Mouse (Mus musculus): Measurements from ENCODE around the gene Wdhd1. TPM values are rescaled to one million over a fixed set of nuclear protein-coding genes. Genes with fewer than 3 reads are reported as not detected.

The Wdhd1 gene
- polyA plus RNA-seq, 1 experiment from 2014 or later, result 2.7 TPM

DNA sequence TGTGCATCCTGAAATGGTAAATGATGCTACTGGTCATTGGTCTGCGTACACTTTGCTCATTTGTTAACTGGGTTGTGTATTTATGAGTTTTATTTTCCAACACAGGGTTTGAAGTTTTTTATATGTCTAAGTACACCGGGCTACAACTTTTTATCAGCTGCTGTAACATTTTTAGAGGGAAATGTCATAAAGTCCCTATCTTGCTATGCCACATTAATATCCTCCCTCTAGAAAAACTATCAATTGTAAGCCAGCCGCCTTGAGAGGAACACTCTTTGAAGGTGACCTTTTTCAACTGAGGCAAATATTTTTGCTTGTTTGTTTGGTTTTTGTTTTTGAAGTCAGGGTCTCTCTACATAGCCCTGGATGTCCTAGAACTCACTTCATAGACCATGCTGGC, 42.6 kb downstream of the Wdhd1 start:
- DNase-seq (ENCODE audit: low spot score) (no peak), ATAC-seq (no peak)
- Histone ChIP-seq H3K9ac (replicated peaks; ENCODE audit: low read depth) (no peak overlapping the region), H3K27me3 (replicated peaks; ENCODE audit: insufficient read depth, low read length) (no peaks in the 10 kb centered on the region), H3K27ac (ENCODE audit: low read length) (no peak overlapping the region), H3K36me3 (ENCODE audit: insufficient read depth, low read length) (no peaks in the 10 kb centered on the region), H3K4me2 (replicated peaks; ENCODE audit: low read depth, low read length) (no peak overlapping the region), H3K4me3 (ENCODE audit: low read depth, low read length) (no peak overlapping the region), H3K4me1 (ENCODE audit: insufficient read depth, low read depth, low read length) (no peaks in the 10 kb centered on the region), H3K9me3 (ENCODE audit: low read length) (no peaks in the 10 kb centered on the region)
- TF ChIP-seq EP300 (IDR thresholded peaks at IDR 0.05) (no peak), CTCF (IDR thresholded peaks at IDR 0.05) (no peak)
- WGBS, result 89% methylated on average over 3 of the region's 3 CpGs

- no peak for TF ChIP-seq CTCF (IDR thresholded peaks at IDR 0.05)
- TF ChIP-seq EP300 (IDR thresholded peaks at IDR 0.05), result no peak
- 50% methylated on average over 2 of the region's 2 CpGs for WGBS
- DNase-seq (ENCODE audit: low spot score), result no peak
Observed at GRCm38 (mm10) chr14:47233602-47234001, 43.1 kb downstream of the Wdhd1 start.

GRCm38 (mm10) chr14:47229796-47230376, 46.8 kb downstream of the Wdhd1 start:
- no peaks in the 10 kb centered on the region for H3K27me3 ChIP-seq (replicated peaks; ENCODE audit: insufficient read depth, low read length)
- no peak for ATAC-seq
- H3K4me3 ChIP-seq (ENCODE audit: low read depth, low read length), result no peak overlapping the region
- no peak for DNase-seq (ENCODE audit: low spot score)
- H3K36me3 ChIP-seq (ENCODE audit: insufficient read depth, low read length), result no peaks in the 10 kb centered on the region
- no peak overlapping the region for H3K4me2 ChIP-seq (replicated peaks; ENCODE audit: low read depth, low read length)
- H3K4me1 ChIP-seq (ENCODE audit: insufficient read depth, low read depth, low read length), result no peaks in the 10 kb centered on the region
- H3K9ac ChIP-seq (replicated peaks; ENCODE audit: low read depth), result no peak overlapping the region
- no peak overlapping the region for H3K27ac ChIP-seq (ENCODE audit: low read length)
- TF ChIP-seq CTCF (IDR thresholded peaks at IDR 0.05), result no peak
- WGBS, result 65% methylated on average over 11 of the region's 11 CpGs
- no peaks in the 10 kb centered on the region for H3K9me3 ChIP-seq (ENCODE audit: low read length)

More at GRCm38 (mm10) chr14:47233602-47234001, 43.1 kb downstream of the Wdhd1 start:
- H3K36me3 ChIP-seq (ENCODE audit: insufficient read depth, low read length), result no peaks in the 10 kb centered on the region
- H3K9ac ChIP-seq (replicated peaks; ENCODE audit: low read depth), result no peak overlapping the region
- no peak overlapping the region for H3K4me3 ChIP-seq (ENCODE audit: low read depth, low read length)
- no peak overlapping the region for H3K4me2 ChIP-seq (replicated peaks; ENCODE audit: low read depth, low read length)
- no peak for ATAC-seq
- no peak overlapping the region for H3K27ac ChIP-seq (ENCODE audit: low read length)
- H3K4me1 ChIP-seq (ENCODE audit: insufficient read depth, low read depth, low read length), result no peaks in the 10 kb centered on the region
- H3K9me3 ChIP-seq (ENCODE audit: low read length), result no peaks in the 10 kb centered on the region
- H3K27me3 ChIP-seq (replicated peaks; ENCODE audit: insufficient read depth, low read length), result no peaks in the 10 kb centered on the region

DNA sequence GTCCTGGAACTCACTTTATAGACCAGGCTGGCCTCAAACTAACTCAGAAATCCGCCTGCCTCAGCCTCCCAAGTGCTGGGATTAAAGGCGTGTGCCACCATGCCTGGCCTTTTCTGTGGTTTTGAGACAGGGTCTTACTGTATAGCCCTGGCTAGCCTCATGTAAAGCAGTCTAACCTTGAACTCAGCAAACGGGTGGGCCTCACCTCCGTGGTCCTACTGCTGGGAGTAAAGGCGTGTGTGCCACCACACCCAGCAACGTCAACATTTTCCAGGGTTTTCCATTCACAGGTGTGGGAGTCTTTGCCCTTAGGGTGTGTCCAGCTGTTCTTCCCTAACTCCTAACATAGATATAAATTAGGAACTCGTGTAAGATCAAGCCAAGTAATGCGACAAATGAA, 50.7 kb downstream of the Wdhd1 start:
- Histone ChIP-seq H3K27me3 (replicated peaks; ENCODE audit: insufficient read depth, low read length) (no peaks in the 10 kb centered on the region), H3K4me2 (replicated peaks; ENCODE audit: low read depth, low read length) (no peak overlapping the region), H3K27ac (ENCODE audit: low read length) (no peak overlapping the region), H3K36me3 (ENCODE audit: insufficient read depth, low read length) (no peaks in the 10 kb centered on the region), H3K9ac (replicated peaks; ENCODE audit: low read depth) (no peak overlapping the region), H3K9me3 (ENCODE audit: low read length) (no peaks in the 10 kb centered on the region), H3K4me1 (ENCODE audit: insufficient read depth, low read depth, low read length) (no peaks in the 10 kb centered on the region), H3K4me3 (ENCODE audit: low read depth, low read length) (no peak overlapping the region)
- DNase-seq (ENCODE audit: low spot score), result no peak
- no peak for ATAC-seq
- no peak for TF ChIP-seq EP300 (IDR thresholded peaks at IDR 0.05)
- no peak for TF ChIP-seq CTCF (IDR thresholded peaks at IDR 0.05)
- 87% methylated on average over 8 of the region's 8 CpGs for WGBS

DNA sequence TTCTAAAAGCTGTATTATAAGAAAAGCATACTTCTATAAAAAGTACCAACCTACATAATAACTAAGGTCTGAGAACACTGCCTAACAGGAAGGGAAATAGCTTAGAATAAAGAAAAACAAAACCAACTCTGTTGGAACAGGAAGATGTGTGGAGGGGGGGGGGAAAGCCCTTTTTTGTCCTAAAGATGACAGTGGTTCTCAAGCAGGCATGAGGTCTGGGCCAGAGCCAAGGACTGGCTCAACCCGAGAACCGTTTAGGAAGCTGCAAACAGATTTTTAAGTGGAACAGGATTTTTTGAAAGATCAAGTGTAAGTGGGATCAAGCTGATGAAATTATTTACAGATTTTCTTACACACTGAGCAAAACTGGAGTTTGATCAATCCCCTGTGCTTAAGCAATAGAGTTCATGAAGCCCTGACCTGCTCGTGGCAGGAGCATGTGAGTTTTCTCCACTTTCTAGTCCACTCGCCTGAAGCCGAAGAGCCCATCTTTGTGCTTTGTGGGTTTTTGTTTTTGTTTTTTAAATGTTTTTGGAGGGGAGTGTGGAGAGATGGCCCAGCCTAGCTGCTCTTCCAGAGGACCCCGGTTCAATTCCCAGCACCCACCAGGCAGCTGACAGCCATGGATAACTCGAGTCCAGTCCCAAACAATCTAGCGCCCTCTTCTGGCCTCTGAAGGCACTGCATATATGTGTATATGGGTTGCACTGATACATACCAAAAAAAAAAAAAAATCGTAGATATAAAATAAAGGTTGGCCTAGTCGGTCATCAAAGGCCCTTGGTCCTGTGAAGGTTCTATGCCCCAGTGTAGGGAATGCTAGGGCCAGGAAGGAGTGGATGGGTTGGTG, 52.0 kb downstream of the Wdhd1 start:
- Histone ChIP-seq H3K27ac (ENCODE audit: low read length) (no peak overlapping the region), H3K36me3 (ENCODE audit: insufficient read depth, low read length) (no peaks in the 10 kb centered on the region), H3K9me3 (ENCODE audit: low read length) (no peaks in the 10 kb centered on the region), H3K4me2 (replicated peaks; ENCODE audit: low read depth, low read length) (no peak overlapping the region), H3K9ac (replicated peaks; ENCODE audit: low read depth) (no peak overlapping the region), H3K4me1 (ENCODE audit: insufficient read depth, low read depth, low read length) (no peaks in the 10 kb centered on the region), H3K27me3 (replicated peaks; ENCODE audit: insufficient read depth, low read length) (no peaks in the 10 kb centered on the region), H3K4me3 (ENCODE audit: low read depth, low read length) (no peak overlapping the region)
- 0 out of 2 replicates have a peak, but pooled peaks have one; percentile 16 for TF ChIP-seq CTCF (IDR thresholded peaks at IDR 0.05)
- no peak for TF ChIP-seq EP300 (IDR thresholded peaks at IDR 0.05)
- WGBS, result 63% methylated on average over 10 of the region's 10 CpGs
- no peak for DNase-seq (ENCODE audit: low spot score)
- ATAC-seq, result no peak

- Histone ChIP-seq H3K9me3 (ENCODE audit: low read length) (no peaks in the 10 kb centered on the region), H3K4me3 (ENCODE audit: low read depth, low read length) (no peak overlapping the region), H3K4me1 (ENCODE audit: insufficient read depth, low read depth, low read length) (no peaks in the 10 kb centered on the region), H3K9ac (replicated peaks; ENCODE audit: low read depth) (no peak overlapping the region), H3K4me2 (replicated peaks; ENCODE audit: low read depth, low read length) (no peak overlapping the region), H3K27me3 (replicated peaks; ENCODE audit: insufficient read depth, low read length) (no peaks in the 10 kb centered on the region), H3K27ac (ENCODE audit: low read length) (no peak overlapping the region), H3K36me3 (ENCODE audit: insufficient read depth, low read length) (no peaks in the 10 kb centered on the region)
- ATAC-seq, result no peak
- no peak for DNase-seq (ENCODE audit: low spot score)
- WGBS, result 58% methylated on average over 11 of the region's 11 CpGs
- TF ChIP-seq EP300 (IDR thresholded peaks at IDR 0.05) (no peak), CTCF (IDR thresholded peaks at IDR 0.05) (no peak)
Observed at GRCm38 (mm10) chr14:47222631-47223450, 53.8 kb downstream of the Wdhd1 start.

Data from lung, postnatal 0 days (tissue).